Mouse (Mus musculus) hindbrain, embryonic 14.5 days (tissue): ENCODE data around the gene Alk. TPM values are rescaled to one million over a fixed set of nuclear protein-coding genes. Genes with fewer than 3 reads are reported as not detected.

ENCODE experiments used
- ATAC-seq: fragments of 200-750 bp; cut with Nextera tagmentation; 2 replicates; pipeline ENCODE4 v1.8.0; 2017; ENCODE audit warnings: moderate number of reproducible peaks, mild to moderate bottlenecking, moderate TSS enrichment, moderate library complexity; ENCODE audit not compliant: low FRiP score
- DNase-seq: peaks from one replicate; pipeline ENCODE4 v3.0.0-alpha.2; 2015; ENCODE audit warnings: low spot score
- H3K27ac ChIP-seq: fragments of 300-500 bp; sonication (generic); 2 replicates; pipeline ENCODE4 v1.5.1; 2014; ENCODE audit warnings: mild to moderate bottlenecking, moderate library complexity
- H3K27me3 ChIP-seq: fragments of 300-500 bp; sonication (generic); 2 replicates; pipeline ENCODE4 v1.6.1; 2014; ENCODE audit warnings: mild to moderate bottlenecking, low read length, mixed read lengths; ENCODE audit not compliant: control insufficient read depth, insufficient read depth
- H3K36me3 ChIP-seq: fragments of 300-500 bp; sonication (generic); replicated peaks from 2 replicates; pipeline ENCODE4 v1.6.1; 2014; ENCODE audit not compliant: control insufficient read depth, insufficient read depth
- H3K4me1 ChIP-seq: fragments of 300-500 bp; sonication (generic); replicated peaks from 2 replicates; pipeline ENCODE4 v1.6.1; 2014; ENCODE audit warnings: antibody characterized with exemption, low read length, mixed read lengths; ENCODE audit not compliant: control insufficient read depth, insufficient read depth
- H3K4me2 ChIP-seq: fragments of 300-500 bp; sonication (generic); replicated peaks from 2 replicates; pipeline ENCODE4 v1.6.1; 2014; ENCODE audit warnings: mild to moderate bottlenecking, moderate library complexity
- H3K4me3 ChIP-seq: fragments of 300-500 bp; sonication (generic); replicated peaks from 2 replicates; pipeline ENCODE4 v1.5.1; 2014; ENCODE audit warnings: mild to moderate bottlenecking, low read length
- H3K9ac ChIP-seq: fragments of 300-500 bp; sonication (generic); 2 replicates; pipeline ENCODE4 v1.6.1; 2014
- H3K9me3 ChIP-seq: fragments of 300-500 bp; sonication (generic); 2 replicates; pipeline ENCODE4 v1.6.1; 2016; ENCODE audit warnings: low read length; ENCODE audit not compliant: control insufficient read depth
- WGBS: fragments of 180-500 bp; shearing (Covaris S2); extraction: QIAGEN DNeasy Blood & Tissue Kit; methylation state at CpG from one replicate; pipeline ENCODE4 v1.1.7; 2014; 5-methylcytosine and 5-hydroxymethylcytosine counted together
- polyA plus RNA-seq: library from polyadenylated mRNA; unstranded; fragments of >200 nt; fragmentation: Nextera tagmentation; extraction: Ambion mirVana; gene quantifications from 2 replicates; pipeline ENCODE4 v1.2.1, GENCODE M21; 2014

The Alk gene
- polyA plus RNA-seq, 1 experiment from 2014 or later: 3.2 TPM

DNA sequence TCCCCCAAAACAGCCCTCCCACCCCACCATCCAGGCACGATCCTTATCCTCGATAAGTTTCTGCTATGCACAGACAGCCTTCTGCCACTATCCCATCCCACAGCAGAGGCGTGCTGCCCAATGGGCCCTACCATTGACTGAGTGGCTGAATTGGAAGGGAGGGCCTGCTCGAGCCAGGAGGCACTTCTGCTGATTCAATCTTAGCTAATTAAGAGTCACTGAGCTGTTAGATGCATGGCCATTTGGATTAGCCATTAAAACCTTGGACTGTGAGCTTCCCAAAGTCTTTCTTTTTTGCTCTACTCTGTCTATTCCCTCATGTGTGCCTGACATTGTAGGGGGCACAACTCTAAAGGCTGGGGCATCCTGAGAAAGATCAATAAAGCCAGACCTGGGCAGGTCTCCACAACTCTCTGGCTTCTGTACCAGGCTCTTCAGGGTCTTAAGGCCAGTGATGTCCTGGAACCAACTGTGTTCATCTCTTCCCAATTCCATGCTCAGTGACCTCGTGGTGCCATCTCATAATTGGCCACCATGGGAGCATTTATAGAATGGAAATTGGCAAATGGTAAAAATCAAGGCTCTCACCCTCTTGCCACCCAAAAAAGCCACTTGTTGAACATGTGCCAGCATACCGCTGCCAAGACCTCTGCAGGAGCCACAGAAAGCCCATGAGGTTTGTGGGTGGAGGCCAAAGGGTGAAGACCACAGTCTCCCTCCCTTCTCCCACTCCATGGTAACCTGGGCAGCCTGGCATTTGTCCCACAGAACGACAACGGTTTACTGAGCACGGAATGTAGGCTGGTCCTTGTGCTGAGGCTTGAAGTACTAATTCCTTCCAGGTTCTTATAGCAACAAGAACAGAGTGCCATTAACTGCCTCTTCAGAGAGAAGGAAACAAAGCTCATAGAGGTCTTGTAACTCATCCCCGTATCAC is 582.4 kb downstream of the Alk start:
- H3K9ac ChIP-seq: no peak overlapping the region
- H3K36me3 ChIP-seq: no peaks in the 10 kb centered on the region
- no peak overlapping the region for H3K4me3 ChIP-seq
- ATAC-seq (peak; percentile 77), DNase-seq (peak; percentile 65)
- H3K9me3 ChIP-seq: no peaks in the 10 kb centered on the region
- H3K27me3 ChIP-seq: no peaks in the 10 kb centered on the region
- H3K4me1 ChIP-seq: no peaks in the 10 kb centered on the region
- no peak overlapping the region for H3K4me2 ChIP-seq
- 72% methylated on average over 10 of the region's 10 CpGs for WGBS
- no peak overlapping the region for H3K27ac ChIP-seq

DNA sequence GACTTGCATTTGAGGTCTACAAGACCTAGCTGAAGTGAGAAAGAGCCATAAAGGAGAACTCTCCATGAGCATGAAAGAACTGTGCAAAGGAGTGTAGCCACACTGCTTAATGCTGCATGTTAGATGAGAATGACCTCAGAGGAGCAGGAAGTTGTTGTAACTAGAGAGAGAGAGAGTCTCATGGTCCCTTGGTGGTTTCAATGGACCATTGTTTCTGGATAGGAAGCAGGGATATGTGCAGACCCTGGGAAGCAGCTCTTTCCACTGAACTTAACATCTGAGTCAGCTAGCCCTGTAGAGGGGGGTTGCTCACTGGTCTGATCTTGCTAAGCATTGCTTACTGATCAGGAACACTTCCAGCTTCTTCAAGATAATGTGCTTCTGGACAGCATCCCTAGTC is 587.1 kb downstream of the Alk start:
- Histone ChIP-seq H3K27me3 (no peaks in the 10 kb centered on the region), H3K4me1 (no peaks in the 10 kb centered on the region), H3K27ac (no peak overlapping the region), H3K9ac (no peak overlapping the region), H3K36me3 (no peaks in the 10 kb centered on the region), H3K4me2 (no peak overlapping the region), H3K9me3 (no peaks in the 10 kb centered on the region), H3K4me3 (no peak overlapping the region)
- ATAC-seq (no peak), DNase-seq (no peak)

- no peak overlapping the region for H3K4me2 ChIP-seq
- H3K4me1 ChIP-seq: no peaks in the 10 kb centered on the region
- no peak overlapping the region for H3K4me3 ChIP-seq
- H3K27ac ChIP-seq: no peak overlapping the region
- WGBS: 46% methylated on average over 3 of the region's 3 CpGs
- no peaks in the 10 kb centered on the region for H3K9me3 ChIP-seq
- ATAC-seq: no peak
- H3K9ac ChIP-seq: no peak overlapping the region
- H3K36me3 ChIP-seq: no peaks in the 10 kb centered on the region
- H3K27me3 ChIP-seq: no peaks in the 10 kb centered on the region
- peak; percentile 59 for DNase-seq
These were observed 589.2 kb downstream of the Alk start for GRCm38 (mm10) chr17:72015253-72015652.

- Histone ChIP-seq H3K4me3 (no peak overlapping the region), H3K36me3 (no peaks in the 10 kb centered on the region), H3K9me3 (no peaks in the 10 kb centered on the region), H3K27me3 (no peaks in the 10 kb centered on the region), H3K27ac (no peak overlapping the region), H3K9ac (no peak overlapping the region), H3K4me1 (no peaks in the 10 kb centered on the region), H3K4me2 (no peak overlapping the region)
- DNase-seq: no peak
- ATAC-seq: no peak
- 86% methylated on average over 9 of the region's 9 CpGs for WGBS
These were observed 591.7 kb downstream of the Alk start for GRCm38 (mm10) chr17:72012775-72013174.

- H3K4me1 ChIP-seq: no peaks in the 10 kb centered on the region
- H3K27me3 ChIP-seq: no peaks in the 10 kb centered on the region
- no peak overlapping the region for H3K4me2 ChIP-seq
- H3K9ac ChIP-seq: no peak overlapping the region
- no peak overlapping the region for H3K4me3 ChIP-seq
- no peaks in the 10 kb centered on the region for H3K36me3 ChIP-seq
- no peak overlapping the region for H3K27ac ChIP-seq
- 91% methylated on average over 2 of the region's 2 CpGs for WGBS
- ATAC-seq (no peak), DNase-seq (no peak)
- H3K9me3 ChIP-seq: no peaks in the 10 kb centered on the region
These were observed 594.6 kb downstream of the Alk start for GRCm38 (mm10) chr17:72009836-72010235.

GRCm38 (mm10) chr17:72008389-72008788 is 596.0 kb downstream of the Alk start:
- ATAC-seq (no peak), DNase-seq (no peak)
- Histone ChIP-seq H3K27ac (no peak overlapping the region), H3K4me3 (no peak overlapping the region), H3K36me3 (no peaks in the 10 kb centered on the region), H3K9me3 (no peaks in the 10 kb centered on the region), H3K4me2 (no peak overlapping the region), H3K27me3 (no peaks in the 10 kb centered on the region), H3K9ac (no peak overlapping the region), H3K4me1 (no peaks in the 10 kb centered on the region)
- 73% methylated on average over 5 of the region's 5 CpGs for WGBS

GRCm38 (mm10) chr17:72005365-72005764 is 599.1 kb downstream of the Alk start:
- no peak overlapping the region for H3K4me2 ChIP-seq
- ATAC-seq (no peak), DNase-seq (no peak)
- no peak overlapping the region for H3K27ac ChIP-seq
- H3K27me3 ChIP-seq: no peaks in the 10 kb centered on the region
- no peaks in the 10 kb centered on the region for H3K36me3 ChIP-seq
- H3K9ac ChIP-seq: no peak overlapping the region
- no peaks in the 10 kb centered on the region for H3K9me3 ChIP-seq
- H3K4me3 ChIP-seq: no peak overlapping the region
- WGBS: 77% methylated on average over 6 of the region's 6 CpGs
- no peaks in the 10 kb centered on the region for H3K4me1 ChIP-seq

DNA sequence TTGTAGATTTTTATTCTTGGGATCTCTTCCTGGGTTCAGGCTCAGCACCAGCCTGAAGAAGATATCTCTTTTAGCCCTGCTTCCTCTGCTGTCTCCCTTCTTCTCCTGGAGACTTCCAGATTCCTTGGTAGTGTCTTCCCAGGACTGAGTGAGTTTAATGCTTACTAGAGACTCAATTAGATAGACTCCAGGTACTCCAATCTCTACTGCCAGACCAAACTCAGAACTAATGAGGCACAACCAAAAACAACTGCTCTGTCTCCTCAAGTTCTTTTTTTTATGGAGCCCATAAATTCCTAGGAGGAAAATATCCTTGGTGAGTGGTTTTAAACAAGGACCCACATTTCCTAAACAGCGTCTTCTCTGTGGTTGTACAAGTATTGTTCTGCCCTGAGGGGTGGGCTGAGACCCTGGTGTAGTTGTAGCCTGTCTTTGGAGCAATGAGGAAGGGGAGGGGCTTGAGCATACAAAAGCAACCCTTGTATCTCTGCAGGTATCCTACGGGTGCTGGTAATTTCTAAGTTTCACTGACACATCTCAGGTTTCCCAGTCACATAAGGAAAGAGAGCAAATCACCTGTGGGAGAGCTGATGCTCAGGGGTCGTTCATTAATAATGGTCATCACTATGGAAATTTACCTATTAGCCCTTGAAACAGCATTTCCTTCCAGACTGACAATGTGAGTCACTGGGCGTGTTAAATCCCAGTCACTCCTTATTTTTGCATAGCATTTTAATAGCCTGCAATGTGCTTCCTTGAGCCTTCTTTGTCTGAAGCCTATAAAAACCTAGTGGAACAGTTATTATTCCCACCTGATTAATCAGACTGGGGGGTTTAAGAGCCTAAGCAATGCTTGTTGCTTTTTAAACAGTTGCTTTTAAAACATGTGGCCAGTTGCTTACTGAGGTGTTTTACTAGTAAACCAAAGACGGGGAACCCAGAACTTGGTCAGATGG is 604.6 kb downstream of the Alk start:
- Histone ChIP-seq H3K27ac (no peak overlapping the region), H3K9me3 (no peaks in the 10 kb centered on the region), H3K4me3 (no peak overlapping the region), H3K36me3 (no peaks in the 10 kb centered on the region), H3K27me3 (no peaks in the 10 kb centered on the region), H3K4me2 (no peak overlapping the region), H3K4me1 (no peaks in the 10 kb centered on the region), H3K9ac (no peak overlapping the region)
- no peak for DNase-seq
- no peak for ATAC-seq
- 68% methylated on average over 5 of the region's 5 CpGs for WGBS

- 78% methylated on average over 3 of the region's 3 CpGs for whole genome bisulfite sequencing
- H3K4me1 ChIP-seq: no peaks in the 10 kb centered on the region
- no peaks in the 10 kb centered on the region for H3K9me3 ChIP-seq
- ATAC-seq: no peak
- no peak overlapping the region for H3K9ac ChIP-seq
- no peak overlapping the region for H3K27ac ChIP-seq
- H3K27me3 ChIP-seq: no peaks in the 10 kb centered on the region
- H3K4me2 ChIP-seq: no peak overlapping the region
- no peak for DNase-seq
- no peaks in the 10 kb centered on the region for H3K36me3 ChIP-seq
- H3K4me3 ChIP-seq: no peak overlapping the region
These were observed 606.7 kb downstream of the Alk start for GRCm38 (mm10) chr17:71997680-71998079.
